Mouse (Mus musculus) forebrain, postnatal 0 days (tissue): ENCODE results near the gene Ivns1abp. TPM values are rescaled to one million over a fixed set of nuclear protein-coding genes. Genes with fewer than 3 reads are reported as not detected.

ENCODE experiments used
- ATAC-seq: fragments of 200-750 bp; cut with Nextera tagmentation; 2 replicates; pipeline ENCODE4 v1.8.0; 2017; ENCODE audit warnings: mild to moderate bottlenecking, moderate library complexity
- DNase-seq: peaks from one replicate; pipeline ENCODE4 v3.0.0-alpha.2; 2015
- H3K27ac ChIP-seq: fragments of 300-500 bp; sonication (generic); 2 replicates; pipeline ENCODE4 v1.5.1; 2014; ENCODE audit warnings: low read depth, mild to moderate bottlenecking, antibody characterized with exemption, low read length, moderate library complexity, mixed read lengths
- H3K27me3 ChIP-seq: fragments of 300-500 bp; sonication (generic); 2 replicates; pipeline ENCODE4 v1.6.1; 2014; ENCODE audit warnings: mild to moderate bottlenecking, low read length, mixed read lengths; ENCODE audit not compliant: insufficient read depth
- H3K36me3 ChIP-seq: fragments of 300-500 bp; sonication (generic); 2 replicates; pipeline ENCODE4 v1.6.1; 2014; ENCODE audit warnings: mild to moderate bottlenecking, moderate library complexity; ENCODE audit not compliant: insufficient read depth
- H3K4me1 ChIP-seq: fragments of 300-500 bp; sonication (generic); 2 replicates; pipeline ENCODE4 v1.6.1; 2014; ENCODE audit warnings: antibody characterized with exemption; ENCODE audit not compliant: insufficient read depth
- H3K4me2 ChIP-seq: fragments of 300-500 bp; sonication (generic); 2 replicates; pipeline ENCODE4 v1.6.1; 2014; ENCODE audit warnings: low read depth, mild to moderate bottlenecking, moderate library complexity
- H3K4me3 ChIP-seq: fragments of 300-500 bp; sonication (generic); 2 replicates; pipeline ENCODE4 v1.5.1; 2014; ENCODE audit warnings: low read depth, low read length, mixed read lengths
- H3K9ac ChIP-seq: fragments of 300-500 bp; sonication (generic); 2 replicates; pipeline ENCODE4 v1.6.1; 2014; ENCODE audit warnings: mild to moderate bottlenecking
- H3K9me3 ChIP-seq: fragments of 300-500 bp; sonication (generic); 2 replicates; pipeline ENCODE4 v1.6.1; 2016; ENCODE audit warnings: low read length
- CTCF ChIP-seq: sonication (generic); IDR thresholded peaks from 2 replicates; pipeline ENCODE4 v1.5.1; 2016; ENCODE audit warnings: antibody characterized with exemption, control low read depth, low read depth
- WGBS: fragments of 180-500 bp; shearing (Covaris S2); extraction: QIAGEN DNeasy Blood & Tissue Kit; methylation state at CpG from one replicate; pipeline ENCODE4 v1.1.7; 2014; 5-methylcytosine and 5-hydroxymethylcytosine counted together
- polyA plus RNA-seq: library from polyadenylated mRNA; unstranded; fragments of >200 nt; fragmentation: Nextera tagmentation; extraction: Ambion mirVana; gene quantifications from 2 replicates; pipeline ENCODE4 v1.2.1, GENCODE M21; 2015
- total RNA-seq: library from RNA; depleted of rRNA; stranded (reverse); fragments of >200 nt; gene quantifications from 2 replicates; pipeline ENCODE4 v1.2.3, GENCODE M21; 2014; rRNA removed

Gene Ivns1abp
- total and polyA plus RNA-seq, 2 experiments from 2014 or later = 217 to 251 TPM

- TF ChIP-seq CTCF = no peak
- Histone ChIP-seq H3K9ac (no peak overlapping the region), H3K4me1 (no peaks in the 10 kb centered on the region), H3K27me3 (no peaks in the 10 kb centered on the region), H3K27ac (no peak overlapping the region), H3K9me3 (no peaks in the 10 kb centered on the region), H3K4me2 (no peak overlapping the region), H3K4me3 (no peak overlapping the region), H3K36me3 (peaks cover 40% of the 10 kb centered on the region)
- no peak for DNase-seq
- 97% methylated on average over 3 of the region's 3 CpGs for WGBS
- ATAC-seq = no peak
Measured at GRCm38 (mm10) chr1:151368444-151368843, 24.2 kb downstream of the Ivns1abp start.

- no peak for DNase-seq
- Histone ChIP-seq H3K4me2 (no peak overlapping the region), H3K27ac (no peak overlapping the region), H3K36me3 (peaks cover 29% of the 10 kb centered on the region), H3K27me3 (no peaks in the 10 kb centered on the region), H3K9me3 (no peaks in the 10 kb centered on the region), H3K4me3 (no peak overlapping the region), H3K9ac (no peak overlapping the region), H3K4me1 (no peaks in the 10 kb centered on the region)
- 82% methylated on average over 3 of the region's 3 CpGs for WGBS
- TF ChIP-seq CTCF = no peak
- no peak for ATAC-seq
Measured at GRCm38 (mm10) chr1:151370573-151370972, 26.3 kb downstream of the Ivns1abp start.

- ATAC-seq (no peak), DNase-seq (no peak)
- Histone ChIP-seq H3K4me2 (no peak overlapping the region), H3K4me1 (no peaks in the 10 kb centered on the region), H3K4me3 (no peak overlapping the region), H3K9me3 (no peaks in the 10 kb centered on the region), H3K27ac (no peak overlapping the region), H3K36me3 (peaks cover 19% of the 10 kb centered on the region), H3K9ac (no peak overlapping the region), H3K27me3 (no peaks in the 10 kb centered on the region)
- 87% methylated on average over 5 of the region's 5 CpGs for WGBS
- TF ChIP-seq CTCF = no peak
Measured at GRCm38 (mm10) chr1:151371543-151371942, 27.3 kb downstream of the Ivns1abp start.

GRCm38 (mm10) chr1:151372823-151373222, 28.5 kb downstream of the Ivns1abp start:
- ATAC-seq (no peak), DNase-seq (no peak)
- WGBS = 85% methylated on average over 1 of the region's 1 CpGs
- Histone ChIP-seq H3K27ac (no peak overlapping the region), H3K9me3 (no peaks in the 10 kb centered on the region), H3K4me2 (no peak overlapping the region), H3K4me3 (no peak overlapping the region), H3K36me3 (peaks cover 14% of the 10 kb centered on the region), H3K27me3 (no peaks in the 10 kb centered on the region), H3K9ac (no peak overlapping the region), H3K4me1 (no peaks in the 10 kb centered on the region)
- TF ChIP-seq CTCF = no peak

GRCm38 (mm10) chr1:151377353-151377752, 33.1 kb downstream of the Ivns1abp start:
- ATAC-seq = no peak
- Histone ChIP-seq H3K4me1 (no peaks in the 10 kb centered on the region), H3K4me2 (no peak overlapping the region), H3K27ac (no peak overlapping the region), H3K36me3 (peaks cover 4% of the 10 kb centered on the region; the same call in 1 of the 2 replicates), H3K9ac (no peak overlapping the region), H3K4me3 (no peak overlapping the region), H3K27me3 (no peaks in the 10 kb centered on the region), H3K9me3 (no peaks in the 10 kb centered on the region)
- TF ChIP-seq CTCF = no peak
- no peak for DNase-seq
- WGBS = 82% methylated on average over 3 of the region's 3 CpGs

GRCm38 (mm10) chr1:151390029-151390428, 45.8 kb downstream of the Ivns1abp start:
- Histone ChIP-seq H3K36me3 (0 out of 2 replicates have a peak, but pooled peaks cover 4% of the 10 kb centered on the region), H3K4me2 (no peak overlapping the region), H3K4me1 (no peaks in the 10 kb centered on the region), H3K9ac (no peak overlapping the region), H3K4me3 (no peak overlapping the region), H3K27ac (no peak overlapping the region), H3K9me3 (no peaks in the 10 kb centered on the region), H3K27me3 (no peaks in the 10 kb centered on the region)
- TF ChIP-seq CTCF = peak; percentile 34
- DNase-seq (no peak), ATAC-seq (no peak)
- WGBS = 100% methylated on average over 1 of the region's 1 CpGs

- no peak for DNase-seq
- Histone ChIP-seq H3K4me1 (no peaks in the 10 kb centered on the region), H3K4me3 (no peak overlapping the region), H3K9me3 (no peaks in the 10 kb centered on the region), H3K27me3 (no peaks in the 10 kb centered on the region), H3K36me3 (peaks cover 11% of the 10 kb centered on the region), H3K4me2 (no peak overlapping the region), H3K9ac (no peak overlapping the region), H3K27ac (no peak overlapping the region)
- no peak for ATAC-seq
- TF ChIP-seq CTCF = no peak
- 85% methylated on average over 3 of the region's 3 CpGs for WGBS
Measured at GRCm38 (mm10) chr1:151409827-151410226, 65.5 kb downstream of the Ivns1abp start.

Other genes with a start within 250 kb of the Ivns1abp start
- not detected in 2 replicates for gene Gm47985, start 161.9 kb upstream of the Ivns1abp start, total RNA-seq
- not detected in 2 replicates for gene Gm47985, start 161.9 kb upstream of the Ivns1abp start, polyA plus RNA-seq
- gene Gm8947, start 152.1 kb upstream of the Ivns1abp start, total RNA-seq = not detected in 2 replicates
- not detected in 2 replicates for gene Gm8947, start 152.1 kb upstream of the Ivns1abp start, polyA plus RNA-seq
- gene Gm47995, start 146.0 kb upstream of the Ivns1abp start, total RNA-seq = not detected in 2 replicates
- not detected in 2 replicates for gene Gm47995, start 146.0 kb upstream of the Ivns1abp start, polyA plus RNA-seq
- not detected in 2 replicates for gene 3110040M04Rik, start 140.4 kb upstream of the Ivns1abp start, total RNA-seq
- gene 3110040M04Rik, start 140.4 kb upstream of the Ivns1abp start, polyA plus RNA-seq = not detected in 2 replicates
- gene Gm47996, start 134.3 kb upstream of the Ivns1abp start, total RNA-seq = not detected in 2 replicates
- gene Gm47996, start 134.3 kb upstream of the Ivns1abp start, polyA plus RNA-seq = not detected in 2 replicates
- gene Swt1, start 84.0 kb downstream of the Ivns1abp start, total RNA-seq = 14.4 and 22.2 TPM in 2 replicates
- 12.6 and 12.9 TPM in 2 replicates for gene Swt1, start 84.0 kb downstream of the Ivns1abp start, polyA plus RNA-seq
- gene Trmt1l, start 84.1 kb downstream of the Ivns1abp start, total RNA-seq = 21.3 and 23.2 TPM in 2 replicates
- 11.7 and 16.4 TPM in 2 replicates for gene Trmt1l, start 84.1 kb downstream of the Ivns1abp start, polyA plus RNA-seq
- gene Rnf2, start 156.5 kb downstream of the Ivns1abp start, total RNA-seq = 83.1 and 84.2 TPM in 2 replicates
- 76.6 and 78.4 TPM in 2 replicates for gene Rnf2, start 156.5 kb downstream of the Ivns1abp start, polyA plus RNA-seq
- gene Fam129a, start 226.7 kb downstream of the Ivns1abp start, total RNA-seq = 0.92 and 2.9 TPM in 2 replicates
- gene Fam129a, start 226.7 kb downstream of the Ivns1abp start, polyA plus RNA-seq = 0.75 and 0.93 TPM in 2 replicates